Mouse (Mus musculus): ENCODE measurements around the gene Pnpo. TPM values are rescaled to one million over a fixed set of nuclear protein-coding genes. Genes with fewer than 3 reads are reported as not detected.

The Pnpo gene
- polyA plus RNA-seq, 1 experiment from 2014 or later: 26.7 TPM

DNA sequence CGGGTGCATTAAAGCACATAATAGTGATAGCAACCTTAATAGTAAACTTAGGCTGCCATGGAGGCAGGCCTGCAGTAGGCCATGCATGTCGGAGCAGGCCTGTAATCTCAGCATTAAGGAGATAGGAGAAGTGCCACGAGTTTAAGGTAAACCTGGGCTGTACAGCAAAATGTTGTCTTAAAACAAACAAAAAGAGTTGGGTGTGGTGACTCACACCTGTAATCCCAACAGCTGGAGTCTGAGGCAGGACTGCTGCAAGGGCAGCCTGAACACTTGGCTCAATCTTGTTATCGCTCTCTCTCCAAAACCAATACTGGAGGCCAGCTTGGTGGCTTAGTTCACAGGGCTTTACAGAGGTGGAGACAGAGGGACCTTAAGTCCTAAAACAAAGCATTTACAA is 11.3 kb upstream of the Pnpo start:
- no peak overlapping the region for H3K4me2 ChIP-seq (ENCODE audit: low read depth, low read length)
- H3K27ac ChIP-seq (replicated peaks; ENCODE audit: low read depth, low read length): no peak overlapping the region
- no peak for ATAC-seq (replicated peaks; ENCODE audit: insufficient number of reproducible peaks, low FRiP score, low TSS enrichment, low read depth)
- H3K27me3 ChIP-seq (ENCODE audit: control insufficient read depth, insufficient read depth, low read length): no peaks in the 10 kb centered on the region
- H3K36me3 ChIP-seq (replicated peaks; ENCODE audit: control insufficient read depth, insufficient read depth, low read depth, low read length): peaks cover 14% of the 10 kb centered on the region
- no peak overlapping the region for H3K4me3 ChIP-seq (ENCODE audit: low read depth, low read length)
- H3K9me3 ChIP-seq (replicated peaks; ENCODE audit: control insufficient read depth, low read length): no peaks in the 10 kb centered on the region
- no peak overlapping the region for H3K9ac ChIP-seq (replicated peaks; ENCODE audit: low read length)
- no peaks in the 10 kb centered on the region for H3K4me1 ChIP-seq (ENCODE audit: control insufficient read depth, insufficient read depth, low read length)
- WGBS: 93% methylated on average over 4 of the region's 4 CpGs
- DNase-seq (ENCODE audit: low spot score): no peak

DNA sequence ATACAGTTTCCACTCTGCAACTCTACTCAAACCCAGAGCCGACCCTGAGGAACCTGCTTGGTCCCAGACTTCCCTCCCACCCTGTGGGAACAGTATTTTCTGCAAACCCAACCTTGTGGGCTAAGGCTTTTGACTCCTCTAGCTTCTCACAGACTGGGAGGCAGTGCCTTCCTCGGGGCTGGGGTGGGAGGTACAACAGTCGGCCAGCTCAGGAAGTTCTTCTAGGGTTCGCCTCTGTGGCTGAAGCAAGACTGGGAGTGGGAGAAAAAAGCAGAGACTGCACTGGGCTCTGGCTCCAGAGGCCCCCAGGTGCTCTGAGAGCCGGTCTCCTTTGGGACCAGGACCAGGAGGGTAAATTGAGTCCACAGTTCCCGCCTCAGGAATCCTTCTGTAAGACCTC is 9.1 kb upstream of the Pnpo start:
- Histone ChIP-seq H3K36me3 (replicated peaks; ENCODE audit: control insufficient read depth, insufficient read depth, low read depth, low read length) (peaks cover 13% of the 10 kb centered on the region), H3K9me3 (replicated peaks; ENCODE audit: control insufficient read depth, low read length) (no peaks in the 10 kb centered on the region), H3K4me2 (ENCODE audit: low read depth, low read length) (no peak overlapping the region), H3K27me3 (ENCODE audit: control insufficient read depth, insufficient read depth, low read length) (no peaks in the 10 kb centered on the region), H3K4me3 (ENCODE audit: low read depth, low read length) (no peak overlapping the region), H3K4me1 (ENCODE audit: control insufficient read depth, insufficient read depth, low read length) (no peaks in the 10 kb centered on the region), H3K27ac (replicated peaks; ENCODE audit: low read depth, low read length) (no peak overlapping the region), H3K9ac (replicated peaks; ENCODE audit: low read length) (no peak overlapping the region)
- 78% methylated on average over 6 of the region's 6 CpGs for WGBS
- DNase-seq (ENCODE audit: low spot score) (no peak), ATAC-seq (replicated peaks; ENCODE audit: insufficient number of reproducible peaks, low FRiP score, low TSS enrichment, low read depth) (no peak)

DNA sequence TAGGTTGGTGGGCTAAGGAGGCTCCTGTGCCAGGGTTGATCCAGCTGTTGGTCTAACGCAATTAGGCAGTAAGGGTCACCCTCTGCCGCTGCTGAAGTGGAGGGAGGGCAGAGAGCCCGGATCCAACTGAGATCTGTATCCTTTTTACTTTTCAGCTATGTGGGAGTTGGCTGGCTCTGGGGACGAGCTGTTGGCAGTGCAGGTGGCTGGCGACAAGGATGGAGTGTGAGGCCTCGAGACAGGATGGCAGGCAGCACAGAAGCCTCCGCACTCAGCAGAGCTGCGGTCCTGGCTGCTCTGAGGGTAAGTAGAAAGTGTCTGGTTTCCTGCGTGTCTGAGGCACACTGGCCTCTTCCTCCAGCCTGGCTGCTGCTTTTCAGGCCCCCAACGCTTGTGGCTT is 8.6 kb upstream of the Pnpo start:
- H3K4me3 ChIP-seq (ENCODE audit: low read depth, low read length): no peak overlapping the region
- DNase-seq (ENCODE audit: low spot score) (no peak), ATAC-seq (replicated peaks; ENCODE audit: insufficient number of reproducible peaks, low FRiP score, low TSS enrichment, low read depth) (no peak)
- no peak overlapping the region for H3K27ac ChIP-seq (replicated peaks; ENCODE audit: low read depth, low read length)
- WGBS: 87% methylated on average over 10 of the region's 10 CpGs
- no peaks in the 10 kb centered on the region for H3K4me1 ChIP-seq (ENCODE audit: control insufficient read depth, insufficient read depth, low read length)
- no peaks in the 10 kb centered on the region for H3K27me3 ChIP-seq (ENCODE audit: control insufficient read depth, insufficient read depth, low read length)
- H3K36me3 ChIP-seq (replicated peaks; ENCODE audit: control insufficient read depth, insufficient read depth, low read depth, low read length): peaks cover 13% of the 10 kb centered on the region
- H3K4me2 ChIP-seq (ENCODE audit: low read depth, low read length): no peak overlapping the region
- H3K9ac ChIP-seq (replicated peaks; ENCODE audit: low read length): no peak overlapping the region
- no peaks in the 10 kb centered on the region for H3K9me3 ChIP-seq (replicated peaks; ENCODE audit: control insufficient read depth, low read length)

- DNase-seq (ENCODE audit: low spot score) (no peak), ATAC-seq (replicated peaks; ENCODE audit: insufficient number of reproducible peaks, low FRiP score, low TSS enrichment, low read depth) (no peak)
- Histone ChIP-seq H3K27ac (replicated peaks; ENCODE audit: low read depth, low read length) (no peak overlapping the region), H3K9ac (replicated peaks; ENCODE audit: low read length) (no peak overlapping the region), H3K36me3 (replicated peaks; ENCODE audit: control insufficient read depth, insufficient read depth, low read depth, low read length) (peaks cover 7% of the 10 kb centered on the region; the same call in 1 of the 2 replicates), H3K4me1 (ENCODE audit: control insufficient read depth, insufficient read depth, low read length) (no peaks in the 10 kb centered on the region), H3K4me3 (ENCODE audit: low read depth, low read length) (no peak overlapping the region), H3K4me2 (ENCODE audit: low read depth, low read length) (no peak overlapping the region), H3K27me3 (ENCODE audit: control insufficient read depth, insufficient read depth, low read length) (no peaks in the 10 kb centered on the region), H3K9me3 (replicated peaks; ENCODE audit: control insufficient read depth, low read length) (no peaks in the 10 kb centered on the region)
- WGBS: 96% methylated on average over 3 of the region's 3 CpGs
These were observed 7.0 kb upstream of the Pnpo start for GRCm38 (mm10) chr11:96950767-96951166.

DNA sequence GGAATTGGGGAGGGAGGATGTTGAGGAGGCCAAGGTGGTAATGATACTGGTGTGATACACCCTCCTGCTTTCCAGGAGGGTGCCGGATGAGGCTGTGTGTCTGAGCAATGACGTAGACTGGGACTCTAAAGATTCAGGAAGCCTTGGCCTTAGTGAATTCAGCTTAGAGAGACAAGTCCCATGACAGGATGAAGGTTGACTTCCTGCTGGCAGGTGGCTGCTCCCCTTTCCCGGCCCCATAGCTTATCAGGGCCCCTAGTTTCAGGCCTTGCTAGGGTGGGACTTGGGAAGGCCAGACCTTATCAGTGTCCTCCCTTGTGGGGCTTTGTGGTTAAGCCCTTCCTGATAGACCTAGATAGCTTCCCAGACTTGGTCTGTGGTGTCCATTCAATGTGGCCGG is 4.1 kb upstream of the Pnpo start:
- Histone ChIP-seq H3K36me3 (replicated peaks; ENCODE audit: control insufficient read depth, insufficient read depth, low read depth, low read length) (no peaks in the 10 kb centered on the region), H3K27ac (replicated peaks; ENCODE audit: low read depth, low read length) (no peak overlapping the region), H3K9ac (replicated peaks; ENCODE audit: low read length) (no peak overlapping the region), H3K9me3 (replicated peaks; ENCODE audit: control insufficient read depth, low read length) (no peaks in the 10 kb centered on the region), H3K4me3 (ENCODE audit: low read depth, low read length) (no peak overlapping the region), H3K27me3 (ENCODE audit: control insufficient read depth, insufficient read depth, low read length) (no peaks in the 10 kb centered on the region), H3K4me2 (ENCODE audit: low read depth, low read length) (no peak overlapping the region), H3K4me1 (ENCODE audit: control insufficient read depth, insufficient read depth, low read length) (no peaks in the 10 kb centered on the region)
- ATAC-seq (replicated peaks; ENCODE audit: insufficient number of reproducible peaks, low FRiP score, low TSS enrichment, low read depth) (no peak), DNase-seq (ENCODE audit: low spot score) (no peak)
- WGBS: 87% methylated on average over 4 of the region's 4 CpGs

- H3K36me3 ChIP-seq (replicated peaks; ENCODE audit: control insufficient read depth, insufficient read depth, low read depth, low read length): no peaks in the 10 kb centered on the region
- WGBS: 72% methylated on average over 9 of the region's 9 CpGs
- no peak overlapping the region for H3K4me2 ChIP-seq (ENCODE audit: low read depth, low read length)
- DNase-seq (ENCODE audit: low spot score) (peak; percentile 66), ATAC-seq (replicated peaks; ENCODE audit: insufficient number of reproducible peaks, low FRiP score, low TSS enrichment, low read depth) (no peak)
- no peaks in the 10 kb centered on the region for H3K4me1 ChIP-seq (ENCODE audit: control insufficient read depth, insufficient read depth, low read length)
- no peak overlapping the region for H3K27ac ChIP-seq (replicated peaks; ENCODE audit: low read depth, low read length)
- no peak overlapping the region for H3K4me3 ChIP-seq (ENCODE audit: low read depth, low read length)
- H3K9ac ChIP-seq (replicated peaks; ENCODE audit: low read length): no peak overlapping the region; the same call in 1 of the 2 replicates
- no peaks in the 10 kb centered on the region for H3K9me3 ChIP-seq (replicated peaks; ENCODE audit: control insufficient read depth, low read length)
- H3K27me3 ChIP-seq (ENCODE audit: control insufficient read depth, insufficient read depth, low read length): no peaks in the 10 kb centered on the region
These were observed 2.7 kb upstream of the Pnpo start for GRCm38 (mm10) chr11:96946498-96946897.

GRCm38 (mm10) chr11:96944844-96945580 is 1.2 kb upstream of the Pnpo start:
- H3K36me3 ChIP-seq (replicated peaks; ENCODE audit: control insufficient read depth, insufficient read depth, low read depth, low read length): no peaks in the 10 kb centered on the region
- H3K9me3 ChIP-seq (replicated peaks; ENCODE audit: control insufficient read depth, low read length): no peaks in the 10 kb centered on the region
- no peak overlapping the region for H3K27ac ChIP-seq (replicated peaks; ENCODE audit: low read depth, low read length)
- WGBS: 86% methylated on average over 14 of the region's 14 CpGs
- H3K9ac ChIP-seq (replicated peaks; ENCODE audit: low read length): no peak overlapping the region
- peak overlapping the region; percentile 81; the same call in 1 of the 2 replicates for H3K4me2 ChIP-seq (ENCODE audit: low read depth, low read length)
- H3K4me3 ChIP-seq (ENCODE audit: low read depth, low read length): no peak overlapping the region
- no peaks in the 10 kb centered on the region for H3K4me1 ChIP-seq (ENCODE audit: control insufficient read depth, insufficient read depth, low read length)
- ATAC-seq (replicated peaks; ENCODE audit: insufficient number of reproducible peaks, low FRiP score, low TSS enrichment, low read depth): no peak
- H3K27me3 ChIP-seq (ENCODE audit: control insufficient read depth, insufficient read depth, low read length): no peaks in the 10 kb centered on the region
- DNase-seq (ENCODE audit: low spot score): no peak

- no peak for ATAC-seq (replicated peaks; ENCODE audit: insufficient number of reproducible peaks, low FRiP score, low TSS enrichment, low read depth)
- no peak overlapping the region for H3K4me3 ChIP-seq (ENCODE audit: low read depth, low read length)
- 88% methylated on average over 6 of the region's 6 CpGs for WGBS
These were observed 1.7 kb downstream of the Pnpo start for GRCm38 (mm10) chr11:96941989-96942590.

More at GRCm38 (mm10) chr11:96941989-96942590, 1.7 kb downstream of the Pnpo start:
- no peak overlapping the region for H3K4me2 ChIP-seq (ENCODE audit: low read depth, low read length)
- no peak for DNase-seq (ENCODE audit: low spot score)
- H3K36me3 ChIP-seq (replicated peaks; ENCODE audit: control insufficient read depth, insufficient read depth, low read depth, low read length): no peaks in the 10 kb centered on the region
- H3K27me3 ChIP-seq (ENCODE audit: control insufficient read depth, insufficient read depth, low read length): no peaks in the 10 kb centered on the region
- no peak overlapping the region for H3K27ac ChIP-seq (replicated peaks; ENCODE audit: low read depth, low read length)
- H3K9ac ChIP-seq (replicated peaks; ENCODE audit: low read length): no peak overlapping the region
- H3K9me3 ChIP-seq (replicated peaks; ENCODE audit: control insufficient read depth, low read length): no peaks in the 10 kb centered on the region
- no peaks in the 10 kb centered on the region for H3K4me1 ChIP-seq (ENCODE audit: control insufficient read depth, insufficient read depth, low read length)

All from embryonic facial prominence, embryonic 11.5 days (tissue).